Mouse (Mus musculus): ENCODE data around the gene Phactr3.

DNA sequence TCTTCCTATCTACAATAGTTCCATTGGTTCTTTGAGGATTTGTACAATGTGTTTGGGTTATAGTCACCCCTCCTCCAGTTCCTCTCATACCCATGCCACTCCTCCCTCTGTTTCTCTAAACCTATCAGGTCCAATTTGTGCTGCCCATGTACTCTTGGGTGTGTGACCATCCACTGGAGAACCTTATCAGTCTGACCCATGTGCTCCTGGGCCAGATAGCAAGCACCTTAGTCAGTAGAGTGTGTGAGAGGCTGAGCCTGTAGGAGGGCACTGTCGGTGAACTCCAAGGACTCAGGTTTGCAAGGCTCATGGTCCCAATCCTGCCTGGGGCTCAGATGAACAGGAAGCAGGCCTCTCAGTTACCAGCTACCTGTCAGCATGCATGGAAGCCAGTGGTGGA is 78.8 kb downstream of the Phactr3 start:
- TF ChIP-seq POLR2A (IDR thresholded peaks at IDR 0.05; ENCODE audit: insufficient read depth, low read length) (no peak), CTCF (IDR thresholded peaks at IDR 0.05; ENCODE audit: low read depth, low read length) (no peak), EP300 (IDR thresholded peaks at IDR 0.05; ENCODE audit: insufficient read depth, low read depth, low read length) (no peak)

All from ES-Bruce4 (cell line).